Mouse (Mus musculus): ENCODE data around the gene Nanos1. TPM values are rescaled to one million over a fixed set of nuclear protein-coding genes. Genes with fewer than 3 reads are reported as not detected.
A peak's percentile ranks its signal among the peaks of the same experiment; 100 is the strongest.

Nanos1 gene
- total and polyA plus RNA-seq, 3 experiments: 4.5 to 4.6 TPM; not detected in 1

GRCm38 (mm10) chr19:60773366-60773765 lies 17.6 kb downstream of the Nanos1 start:
- Histone ChIP-seq H3K4me1 (ENCODE audit: control insufficient read depth in 1 of 2, insufficient read depth in 2 of 2, low read length in 2 of 2) (no peaks in the 10 kb centered on the region), H3K9ac (ENCODE audit: control insufficient read depth, low read depth, low read length, poor library complexity, severe bottlenecking) (no peak overlapping the region), H3K9me3 (replicated peaks; ENCODE audit: insufficient read depth, low read length) (no peaks in the 10 kb centered on the region), H3K27ac (ENCODE audit: control insufficient read depth, low read depth, low read length) (no peak overlapping the region), H3K4me3 (ENCODE audit: control insufficient read depth in 1 of 2, insufficient read depth in 1 of 2, low read depth in 2 of 2, low read length in 2 of 2) (no peak overlapping the region), H3K27me3 (ENCODE audit: control insufficient read depth in 1 of 2, insufficient read depth in 2 of 2, low read length in 2 of 2) (no peaks in the 10 kb centered on the region), H3K36me3 (ENCODE audit: control insufficient read depth in 1 of 2, insufficient read depth in 2 of 2, low read length in 2 of 2) (peaks cover 17 to 95% of the 10 kb centered on the region in 2 experiments), H3K79me2 (ENCODE audit: control insufficient read depth, insufficient read depth, low read length, poor library complexity) (peaks cover 16% of the 10 kb centered on the region)
- no peak for DNase-seq (ENCODE audit: low read depth, low spot score)
- no peak for TF ChIP-seq HCFC1 (IDR thresholded peaks at IDR 0.05; ENCODE audit: low read depth, low read length)
- TF ChIP-seq GATA1 (IDR thresholded peaks at IDR 0.05; ENCODE audit: low read depth, low read length): no peak
- no peak for TF ChIP-seq ZMIZ1 (IDR thresholded peaks at IDR 0.05; ENCODE audit: low read depth, low read length)
- TF ChIP-seq UBTF (IDR thresholded peaks at IDR 0.05; ENCODE audit: borderline replicate concordance, insufficient read depth, low read depth, low read length): no peak
- no peak for TF ChIP-seq MXI1 (IDR thresholded peaks at IDR 0.05; ENCODE audit: low read depth, low read length)
- TF ChIP-seq MAFK (IDR thresholded peaks at IDR 0.05; ENCODE audit: borderline replicate concordance, low read depth, low read length): no peak
- TF ChIP-seq ZKSCAN1 (IDR thresholded peaks at IDR 0.05; ENCODE audit: low read depth, low read length): no peak
- no peak for TF ChIP-seq JUND (IDR thresholded peaks at IDR 0.05; ENCODE audit: low read depth, low read length)

GRCm38 (mm10) chr19:60782034-60782433 lies 26.2 kb downstream of the Nanos1 start:
- Histone ChIP-seq H3K79me2 (ENCODE audit: control insufficient read depth, insufficient read depth, low read length, poor library complexity) (peaks cover 58% of the 10 kb centered on the region), H3K9me3 (replicated peaks; ENCODE audit: insufficient read depth, low read length) (no peaks in the 10 kb centered on the region), H3K9ac (ENCODE audit: control insufficient read depth, low read depth, low read length, poor library complexity, severe bottlenecking) (no peak overlapping the region), H3K27ac (ENCODE audit: control insufficient read depth, low read depth, low read length) (no peak overlapping the region), H3K4me1 (ENCODE audit: control insufficient read depth in 1 of 2, insufficient read depth in 2 of 2, low read length in 2 of 2) (peaks cover 16 to 25% of the 10 kb centered on the region in 2 experiments), H3K4me3 (ENCODE audit: control insufficient read depth in 1 of 2, insufficient read depth in 1 of 2, low read depth in 2 of 2, low read length in 2 of 2) (no peak overlapping the region), H3K27me3 (ENCODE audit: control insufficient read depth in 1 of 2, insufficient read depth in 2 of 2, low read length in 2 of 2) (no peaks in the 10 kb centered on the region), H3K36me3 (ENCODE audit: control insufficient read depth in 1 of 2, insufficient read depth in 2 of 2, low read length in 2 of 2) (peaks cover 74 to 81% of the 10 kb centered on the region in 2 experiments)
- DNase-seq (ENCODE audit: low read depth, low spot score): no peak
- no peak for TF ChIP-seq ETS1 (IDR thresholded peaks at IDR 0.05; ENCODE audit: low read depth, low read length)
- no peak for TF ChIP-seq CHD2 (IDR thresholded peaks at IDR 0.05; ENCODE audit: low read length)
- no peak for TF ChIP-seq CTCF (IDR thresholded peaks at IDR 0.05 in 2 of 3, conservative IDR thresholded peaks at IDR 0.05 in 1 of 3; ENCODE audit: control insufficient read depth in 1 of 3, insufficient read depth in 1 of 3, low read depth in 2 of 3, low read length in 3 of 3, poor library complexity in 1 of 3, severe bottlenecking in 1 of 3)
- no peak for TF ChIP-seq MXI1 (IDR thresholded peaks at IDR 0.05; ENCODE audit: low read depth, low read length)
- 0 out of 2 replicates have a peak, but pooled peaks have one; percentile 22 for TF ChIP-seq ZMIZ1 (IDR thresholded peaks at IDR 0.05; ENCODE audit: low read depth, low read length)
- no peak for TF ChIP-seq MYC (IDR thresholded peaks at IDR 0.05; ENCODE audit: low read depth, low read length)
- no peak for TF ChIP-seq TCF12 (IDR thresholded peaks at IDR 0.05; ENCODE audit: low read depth, low read length)

DNA sequence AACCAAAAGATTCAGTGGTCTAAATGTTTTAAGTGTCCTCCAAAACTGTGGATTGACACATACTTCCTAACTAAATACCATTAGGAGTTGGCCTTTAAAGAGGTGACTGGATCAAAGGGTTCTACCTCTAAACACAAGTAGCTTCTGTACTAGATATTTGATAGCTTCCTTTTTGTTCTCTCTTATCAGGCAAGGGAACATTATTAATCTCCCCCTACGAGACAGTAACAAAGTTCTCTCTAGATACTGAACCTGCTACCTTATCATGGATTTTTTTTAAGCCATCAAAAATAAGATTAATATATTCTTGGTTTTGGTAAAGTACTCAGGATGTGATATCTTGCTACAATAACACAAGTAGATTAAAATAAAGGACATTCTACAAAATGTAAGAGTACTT lies 28.9 kb downstream of the Nanos1 start:
- Histone ChIP-seq H3K36me3 (ENCODE audit: control insufficient read depth in 1 of 2, insufficient read depth in 2 of 2, low read length in 2 of 2) (peaks cover 68 to 70% of the 10 kb centered on the region in 2 experiments), H3K9me3 (replicated peaks; ENCODE audit: insufficient read depth, low read length) (no peaks in the 10 kb centered on the region), H3K4me1 (ENCODE audit: control insufficient read depth in 1 of 2, insufficient read depth in 2 of 2, low read length in 2 of 2) (peaks cover 19 to 34% of the 10 kb centered on the region in 2 experiments), H3K27me3 (ENCODE audit: control insufficient read depth in 1 of 2, insufficient read depth in 2 of 2, low read length in 2 of 2) (no peaks in the 10 kb centered on the region), H3K27ac (ENCODE audit: control insufficient read depth, low read depth, low read length) (no peak overlapping the region), H3K9ac (ENCODE audit: control insufficient read depth, low read depth, low read length, poor library complexity, severe bottlenecking) (0 out of 2 replicates have a peak overlapping the region, but pooled peaks have one; percentile 16), H3K79me2 (ENCODE audit: control insufficient read depth, insufficient read depth, low read length, poor library complexity) (peaks cover 70% of the 10 kb centered on the region), H3K4me3 (ENCODE audit: control insufficient read depth in 1 of 2, insufficient read depth in 1 of 2, low read depth in 2 of 2, low read length in 2 of 2) (no peak overlapping the region)
- TF ChIP-seq TCF12 (IDR thresholded peaks at IDR 0.05; ENCODE audit: low read depth, low read length) (no peak), UBTF (IDR thresholded peaks at IDR 0.05; ENCODE audit: borderline replicate concordance, insufficient read depth, low read depth, low read length) (no peak), NELFE (IDR thresholded peaks at IDR 0.05; ENCODE audit: low read depth, low read length) (no peak), ZNF384 (IDR thresholded peaks at IDR 0.05; ENCODE audit: low read depth, low read length) (peak; percentile 83), SIN3A (IDR thresholded peaks at IDR 0.05; ENCODE audit: low read length) (peak; percentile 65), ETS1 (IDR thresholded peaks at IDR 0.05; ENCODE audit: low read depth, low read length) (peak; percentile 33; the same call in 1 of the 2 replicates), EP300 (IDR thresholded peaks at IDR 0.05; ENCODE audit: low read depth in 1 of 2, low read length in 2 of 2) (peak; percentile 50 to 59; a peak in 3 of 4 replicates), MAFK (IDR thresholded peaks at IDR 0.05; ENCODE audit: borderline replicate concordance, low read depth, low read length) (no peak), GATA1 (IDR thresholded peaks at IDR 0.05; ENCODE audit: low read depth, low read length) (peak; percentile 80; the same call in 1 of the 2 replicates), ZKSCAN1 (IDR thresholded peaks at IDR 0.05; ENCODE audit: low read depth, low read length) (no peak)
- no peak for DNase-seq (ENCODE audit: low read depth, low spot score)
